Mouse (Mus musculus) lung, postnatal 0 days (tissue): ENCODE results near the gene Tmem95.

Source experiments
- CTCF ChIP-seq: IDR thresholded peaks from 2 replicates; pipeline ENCODE4 v1.5.1; 2016; ENCODE audit warnings: antibody characterized with exemption, mild to moderate bottlenecking
- EP300 ChIP-seq: IDR thresholded peaks from 2 replicates; pipeline ENCODE4 v1.6.1; 2016; ENCODE audit warnings: antibody characterized with exemption, mild to moderate bottlenecking, control low read depth

- TF ChIP-seq CTCF, result no peak
- no peak for TF ChIP-seq EP300
Measured at GRCm38 (mm10) chr11:69911701-69912100, 33.9 kb upstream of the Tmem95 start.
